Mouse (Mus musculus): ENCODE data around the gene Zfp760. TPM values are rescaled to one million over a fixed set of nuclear protein-coding genes. Genes with fewer than 3 reads are reported as not detected.

Zfp760 gene
- polyA plus RNA-seq (2014; fragmentation: Illumina TruSeq; extraction: RNeasy Lipid Tissue Mini Kit (QIAGEN cat#74804); ENCODE audit: low read depth, low replicate concordance), result 11.1 TPM

GRCm38 (mm10) chr17:21707343-21707996 lies at the start of gene Zfp760:
TSS of gene Zfp760 (plus strand) at chr17:21707741.

DNA sequence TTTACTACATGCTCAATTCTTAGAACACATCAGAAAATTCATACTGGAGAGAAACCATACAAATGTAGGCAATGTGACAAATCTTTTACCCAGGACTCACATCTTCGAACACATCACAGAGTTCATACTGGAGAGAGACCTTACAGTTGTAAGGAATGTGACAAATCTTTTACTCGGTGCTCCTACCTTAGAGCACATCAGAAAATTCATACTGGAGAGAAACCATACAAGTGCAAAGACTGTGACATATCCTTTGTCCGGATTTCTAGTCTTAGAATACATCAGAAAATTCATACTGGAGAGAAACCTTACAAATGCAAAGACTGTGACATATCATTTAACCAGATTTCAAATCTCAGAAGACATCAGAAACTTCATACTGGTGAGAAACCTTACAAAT lies 16.0 kb upstream of the Zfp760 start, which contains the start of gene Gm10226:
TSS of gene Gm10226 (plus strand) at position 301 of the 400 bp plus-strand sequence.

DNA sequence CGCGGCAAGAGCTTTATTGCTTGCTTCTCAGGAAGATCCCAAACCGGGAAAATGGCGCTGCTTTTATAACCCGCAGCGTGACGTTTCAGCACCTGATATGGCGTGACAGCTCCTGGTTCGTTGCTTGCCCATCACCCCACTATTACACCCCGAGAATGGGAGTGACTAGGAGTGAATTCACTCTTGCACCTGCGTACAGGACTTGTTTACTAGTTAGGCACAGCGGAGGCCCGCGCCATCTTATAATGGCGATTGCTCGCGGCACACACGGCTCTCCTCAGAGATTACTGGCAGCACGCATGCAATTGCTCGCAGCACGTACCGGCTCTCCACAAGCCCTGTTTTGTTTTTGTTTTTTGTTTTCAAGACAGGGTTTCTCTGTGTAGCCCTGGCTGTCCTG lies 23.0 kb downstream of the Zfp760 start, which contains the start of gene Zfp229:
TSS of gene Zfp229 (plus strand) at position 301 of the 400 bp plus-strand sequence.

Other genes with a start within 250 kb of the Zfp760 start
- gene Zfp53, start 218.7 kb upstream of the Zfp760 start, polyA plus RNA-seq (2014; fragmentation: Illumina TruSeq; extraction: RNeasy Lipid Tissue Mini Kit (QIAGEN cat#74804); ENCODE audit: low read depth, low replicate concordance), result 14.6 TPM
- gene Zfp52, start 172.2 kb upstream of the Zfp760 start, polyA plus RNA-seq (2014; fragmentation: Illumina TruSeq; extraction: RNeasy Lipid Tissue Mini Kit (QIAGEN cat#74804); ENCODE audit: low read depth, low replicate concordance), result 1.9 TPM
- 10.2 TPM for gene Zfp948, start 140.7 kb upstream of the Zfp760 start, polyA plus RNA-seq (2014; fragmentation: Illumina TruSeq; extraction: RNeasy Lipid Tissue Mini Kit (QIAGEN cat#74804); ENCODE audit: low read depth, low replicate concordance)
- gene Zfp983, start 57.1 kb upstream of the Zfp760 start, polyA plus RNA-seq (2014; fragmentation: Illumina TruSeq; extraction: RNeasy Lipid Tissue Mini Kit (QIAGEN cat#74804); ENCODE audit: low read depth, low replicate concordance), result 19.8 TPM
- 11.3 TPM for gene Gm10226, start 15.9 kb upstream of the Zfp760 start, polyA plus RNA-seq (2014; fragmentation: Illumina TruSeq; extraction: RNeasy Lipid Tissue Mini Kit (QIAGEN cat#74804); ENCODE audit: low read depth, low replicate concordance)
- gene Zfp229, start 23.1 kb downstream of the Zfp760 start, polyA plus RNA-seq (2014; fragmentation: Illumina TruSeq; extraction: RNeasy Lipid Tissue Mini Kit (QIAGEN cat#74804); ENCODE audit: low read depth, low replicate concordance), result 11.3 TPM
- gene Zfp820, start 138.0 kb downstream of the Zfp760 start, polyA plus RNA-seq (2014; fragmentation: Illumina TruSeq; extraction: RNeasy Lipid Tissue Mini Kit (QIAGEN cat#74804); ENCODE audit: low read depth, low replicate concordance), result 10.8 TPM
- 14.3 TPM for gene Zfp995, start 202.2 kb downstream of the Zfp760 start, polyA plus RNA-seq (2014; fragmentation: Illumina TruSeq; extraction: RNeasy Lipid Tissue Mini Kit (QIAGEN cat#74804); ENCODE audit: low read depth, low replicate concordance)

Data from liver, adult 10 weeks (tissue).